Mouse (Mus musculus) adipocyte (in vitro differentiated cells): ENCODE data around the gene Mdm2.
A peak's percentile ranks its signal among the peaks of the same experiment; 100 is the strongest.

Experiments used
- DNase-seq: peaks from one replicate; pipeline ENCODE4 v3.0.0-alpha.2; 2016; ENCODE audit warnings: low spot score

Mdm2 gene

GRCm38 (mm10) chr10:117696021-117696826, 14.3 kb downstream of the Mdm2 start:
- DNase-seq, result peak; percentile 97

- DNase-seq, result peak; percentile 96
Measured at GRCm38 (mm10) chr10:117695605-117696004, 15.0 kb downstream of the Mdm2 start.

GRCm38 (mm10) chr10:117695027-117695426, 15.5 kb downstream of the Mdm2 start:
- DNase-seq, result peak; percentile 96

- peak; percentile 97 for DNase-seq
Measured at GRCm38 (mm10) chr10:117694255-117694953, 16.2 kb downstream of the Mdm2 start.

GRCm38 (mm10) chr10:117692953-117693352, 17.6 kb downstream of the Mdm2 start:
- peak; percentile 97 for DNase-seq

GRCm38 (mm10) chr10:117692173-117692572, 18.4 kb downstream of the Mdm2 start:
- no peak for DNase-seq

- DNase-seq, result peak; percentile 96
Measured at GRCm38 (mm10) chr10:117691389-117691968, 19.1 kb downstream of the Mdm2 start.

- peak; percentile 95 for DNase-seq
Measured at GRCm38 (mm10) chr10:117690770-117691296, 19.7 kb downstream of the Mdm2 start.

GRCm38 (mm10) chr10:117690101-117690352, 20.5 kb downstream of the Mdm2 start:
- no peak for DNase-seq

- DNase-seq, result peak; percentile 97
Measured at GRCm38 (mm10) chr10:117689297-117690100, 21.1 kb downstream of the Mdm2 start.

- DNase-seq, result peak; percentile 97
Measured at GRCm38 (mm10) chr10:117688204-117689151, 22.1 kb downstream of the Mdm2 start.

GRCm38 (mm10) chr10:117687577-117687976, 23.0 kb downstream of the Mdm2 start:
- no peak for DNase-seq

GRCm38 (mm10) chr10:117687018-117687417, 23.5 kb downstream of the Mdm2 start:
- DNase-seq, result peak; percentile 96

- peak; percentile 96 for DNase-seq
Measured at GRCm38 (mm10) chr10:117685849-117686591, 24.5 kb downstream of the Mdm2 start.

- DNase-seq, result peak; percentile 95
Measured at GRCm38 (mm10) chr10:117685171-117685848, 25.2 kb downstream of the Mdm2 start.

- DNase-seq, result peak; percentile 96
Measured at GRCm38 (mm10) chr10:117684298-117685170, 26.0 kb downstream of the Mdm2 start.

GRCm38 (mm10) chr10:117683734-117684037, 26.9 kb downstream of the Mdm2 start:
- DNase-seq, result no peak

GRCm38 (mm10) chr10:117682858-117683733, 27.5 kb downstream of the Mdm2 start:
- peak; percentile 96 for DNase-seq
